Mouse (Mus musculus) hindbrain, embryonic 16.5 days (tissue): ENCODE measurements at regions not wholly inside any gene's neighbourhood (a gene's known extent, or its start where the extent isn't known, plus 50 kb on each side); places are given as distances from the start of the nearest gene placed in this dataset.

Experiments used
- ATAC-seq: fragments of 200-750 bp; cut with Nextera tagmentation; 2 replicates; pipeline ENCODE4 v1.8.0; 2017; ENCODE audit warnings: moderate TSS enrichment, moderate library complexity
- H3K27ac ChIP-seq: fragments of 300-500 bp; sonication (generic); 2 replicates; pipeline ENCODE4 v1.5.1; 2014; ENCODE audit warnings: low read depth, mild to moderate bottlenecking, control low read depth, low read length, moderate library complexity
- H3K27me3 ChIP-seq: fragments of 300-500 bp; sonication (generic); replicated peaks from 2 replicates; pipeline ENCODE4 v1.6.1; 2014; ENCODE audit warnings: low read length; ENCODE audit not compliant: control insufficient read depth, insufficient read depth
- H3K36me3 ChIP-seq: fragments of 300-500 bp; sonication (generic); 2 replicates; pipeline ENCODE4 v1.6.1; 2014; ENCODE audit warnings: mild to moderate bottlenecking, low read length, moderate library complexity, mixed read lengths; ENCODE audit not compliant: control insufficient read depth, insufficient read depth
- H3K4me1 ChIP-seq: fragments of 300-500 bp; sonication (generic); 2 replicates; pipeline ENCODE4 v1.6.1; 2014; ENCODE audit warnings: low read depth, low read length; ENCODE audit not compliant: control insufficient read depth, insufficient read depth
- H3K4me2 ChIP-seq: fragments of 300-500 bp; sonication (generic); 2 replicates; pipeline ENCODE4 v1.6.1; 2014; ENCODE audit warnings: mild to moderate bottlenecking, low read length, control low read depth, moderate library complexity
- H3K4me3 ChIP-seq: fragments of 300-500 bp; sonication (generic); 2 replicates; pipeline ENCODE4 v1.5.1; 2014; ENCODE audit warnings: mild to moderate bottlenecking, low read length, control low read depth, moderate library complexity
- H3K9ac ChIP-seq: fragments of 300-500 bp; sonication (generic); 2 replicates; pipeline ENCODE4 v1.6.1; 2014; ENCODE audit warnings: low read depth, mild to moderate bottlenecking, control low read depth, low read length, moderate library complexity
- H3K9me3 ChIP-seq: fragments of 300-500 bp; sonication (generic); 2 replicates; pipeline ENCODE4 v1.6.1; 2014; ENCODE audit warnings: mild to moderate bottlenecking, low read length, moderate library complexity; ENCODE audit not compliant: control insufficient read depth
- WGBS: fragments of 180-500 bp; shearing (Covaris S2); extraction: QIAGEN DNeasy Blood & Tissue Kit; methylation state at CpG from one replicate; pipeline ENCODE4 v1.1.7; 2014; 5-methylcytosine and 5-hydroxymethylcytosine counted together

DNA sequence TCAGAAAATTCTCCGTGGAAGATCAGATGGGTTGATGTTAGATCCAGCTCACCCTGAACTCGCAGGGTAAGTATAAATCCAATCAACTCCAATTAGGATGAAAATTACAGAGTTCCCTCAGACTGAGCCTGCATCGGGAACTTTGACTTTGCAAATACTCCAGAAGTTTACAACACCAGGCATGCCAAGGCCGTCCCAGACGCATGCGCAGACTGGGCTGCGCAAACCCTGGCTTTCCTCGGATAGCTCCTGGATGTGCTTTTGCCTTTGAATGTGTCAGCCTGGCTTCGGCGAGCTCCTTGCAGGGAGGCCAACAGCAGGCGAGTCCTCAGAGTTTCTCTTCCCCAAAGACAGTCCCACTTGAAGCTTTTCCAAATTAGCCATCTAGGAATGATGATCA lies 127.6 kb upstream of the Tbx3 start:
- H3K27me3 ChIP-seq = no peaks in the 10 kb centered on the region
- no peak overlapping the region for H3K9ac ChIP-seq
- no peak overlapping the region for H3K27ac ChIP-seq
- H3K4me1 ChIP-seq = no peaks in the 10 kb centered on the region
- WGBS = 91% methylated on average over 11 of the region's 11 CpGs
- no peak overlapping the region for H3K4me2 ChIP-seq
- H3K4me3 ChIP-seq = no peak overlapping the region
- H3K36me3 ChIP-seq = no peaks in the 10 kb centered on the region
- no peaks in the 10 kb centered on the region for H3K9me3 ChIP-seq
- ATAC-seq = no peak

DNA sequence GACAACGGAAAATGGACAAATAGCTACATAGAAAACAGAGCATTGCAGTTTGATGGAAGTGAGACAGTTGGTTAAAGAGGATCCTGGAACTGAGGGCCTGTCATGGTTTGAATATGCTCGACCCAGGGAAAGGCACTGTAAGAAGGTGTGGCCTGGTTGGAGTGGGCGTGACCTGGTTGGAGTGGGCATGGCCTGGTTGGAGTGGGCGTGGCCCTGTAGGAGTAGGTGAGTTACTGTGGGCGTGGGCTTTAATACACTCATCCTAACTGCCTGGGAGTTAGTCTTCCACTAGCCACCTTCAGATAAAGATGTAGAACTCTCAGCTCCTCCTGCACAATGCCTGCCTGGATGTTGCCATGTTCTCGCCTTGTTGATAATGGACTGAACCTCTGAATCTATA lies 126.8 kb upstream of the Tbx3 start:
- ATAC-seq = no peak
- 84% methylated on average over 6 of the region's 6 CpGs for WGBS

DNA sequence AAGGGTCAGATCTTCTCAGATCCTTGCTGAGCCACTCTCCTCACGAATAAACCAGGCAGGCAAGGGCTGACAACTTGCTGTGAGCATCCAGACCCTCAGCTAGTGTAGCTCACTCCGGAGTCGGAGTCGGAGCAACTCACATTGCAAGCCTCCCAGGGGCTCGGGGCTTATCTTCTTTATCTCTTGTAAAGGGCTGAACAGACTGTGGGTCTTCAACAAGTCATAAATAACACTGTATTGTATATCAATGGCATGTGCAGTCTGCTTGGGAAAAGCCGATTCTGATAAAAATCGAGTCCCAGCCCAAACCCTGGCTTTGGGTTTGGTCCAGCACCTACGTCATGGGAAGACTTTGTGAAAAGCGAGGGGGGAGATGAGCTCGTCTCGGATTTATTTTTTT lies 125.8 kb upstream of the Tbx3 start:
- 69% methylated on average over 11 of the region's 11 CpGs for WGBS
- H3K4me2 ChIP-seq = no peak overlapping the region
- no peaks in the 10 kb centered on the region for H3K36me3 ChIP-seq
- H3K27me3 ChIP-seq = no peaks in the 10 kb centered on the region
- no peaks in the 10 kb centered on the region for H3K9me3 ChIP-seq
- no peak overlapping the region for H3K27ac ChIP-seq
- ATAC-seq = no peak
- no peaks in the 10 kb centered on the region for H3K4me1 ChIP-seq
- no peak overlapping the region for H3K4me3 ChIP-seq
- no peak overlapping the region for H3K9ac ChIP-seq

More for the DNA sequence above, 126.8 kb upstream of the Tbx3 start:
- no peaks in the 10 kb centered on the region for H3K9me3 ChIP-seq
- no peak overlapping the region for H3K4me3 ChIP-seq
- H3K4me2 ChIP-seq = no peak overlapping the region
- H3K4me1 ChIP-seq = no peaks in the 10 kb centered on the region
- H3K9ac ChIP-seq = no peak overlapping the region
- H3K36me3 ChIP-seq = no peaks in the 10 kb centered on the region
- H3K27ac ChIP-seq = no peak overlapping the region
- H3K27me3 ChIP-seq = no peaks in the 10 kb centered on the region

DNA sequence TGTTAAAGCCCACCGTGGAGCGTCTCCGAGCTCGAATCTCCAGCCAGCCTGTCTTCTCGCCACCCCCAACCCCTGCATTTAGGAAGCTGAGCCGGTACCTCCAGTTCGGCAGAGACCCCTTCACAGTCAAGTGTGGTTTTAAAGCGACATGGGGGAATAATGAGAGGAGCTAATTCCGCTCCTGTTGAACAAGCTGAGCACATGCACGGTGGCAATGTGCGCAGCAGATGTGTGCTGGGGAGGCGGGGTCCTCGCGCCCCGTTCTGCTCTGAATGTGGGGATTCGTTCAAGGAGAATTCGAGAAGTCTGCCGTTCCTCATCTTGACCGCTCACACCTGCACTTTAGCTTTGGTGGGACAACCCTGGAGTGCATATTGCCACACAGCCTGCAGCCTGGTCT lies 123.4 kb upstream of the Tbx3 start:
- H3K36me3 ChIP-seq = no peaks in the 10 kb centered on the region
- no peaks in the 10 kb centered on the region for H3K27me3 ChIP-seq
- no peaks in the 10 kb centered on the region for H3K4me1 ChIP-seq
- H3K9me3 ChIP-seq = no peaks in the 10 kb centered on the region
- H3K9ac ChIP-seq = no peak overlapping the region
- H3K4me2 ChIP-seq = no peak overlapping the region
- WGBS = 78% methylated on average over 19 of the region's 19 CpGs
- no peak for ATAC-seq
- H3K4me3 ChIP-seq = no peak overlapping the region
- H3K27ac ChIP-seq = no peak overlapping the region

DNA sequence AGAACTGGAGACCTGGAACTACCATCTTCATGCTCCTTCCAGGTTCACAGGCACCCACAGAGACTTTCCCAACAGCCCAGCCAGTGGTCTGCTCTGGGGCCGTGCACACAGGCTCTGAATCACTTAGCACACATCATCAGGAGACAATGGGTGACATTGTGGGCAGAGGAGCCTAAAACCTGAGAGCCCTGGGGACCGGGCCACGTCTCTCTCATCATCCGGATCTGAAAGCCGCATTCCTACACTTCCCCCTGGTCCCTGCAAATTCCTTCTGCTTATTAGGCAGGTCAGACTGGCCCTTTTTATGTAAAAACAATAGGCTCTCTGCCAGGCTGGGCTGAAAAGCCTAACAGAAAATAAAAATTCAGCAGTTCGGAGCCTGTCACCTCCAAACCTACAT lies 119.6 kb upstream of the Tbx3 start:
- ATAC-seq = no peak
- no peak overlapping the region for H3K9ac ChIP-seq
- H3K4me1 ChIP-seq = peaks cover 3% of the 10 kb centered on the region; the same call in 1 of the 2 replicates
- WGBS = 32% methylated on average over 6 of the region's 6 CpGs
- no peaks in the 10 kb centered on the region for H3K36me3 ChIP-seq
- H3K9me3 ChIP-seq = peaks cover 3% of the 10 kb centered on the region; the same call in 1 of the 2 replicates
- no peak overlapping the region for H3K4me2 ChIP-seq
- no peak overlapping the region for H3K4me3 ChIP-seq
- H3K27ac ChIP-seq = no peak overlapping the region
- no peaks in the 10 kb centered on the region for H3K27me3 ChIP-seq

DNA sequence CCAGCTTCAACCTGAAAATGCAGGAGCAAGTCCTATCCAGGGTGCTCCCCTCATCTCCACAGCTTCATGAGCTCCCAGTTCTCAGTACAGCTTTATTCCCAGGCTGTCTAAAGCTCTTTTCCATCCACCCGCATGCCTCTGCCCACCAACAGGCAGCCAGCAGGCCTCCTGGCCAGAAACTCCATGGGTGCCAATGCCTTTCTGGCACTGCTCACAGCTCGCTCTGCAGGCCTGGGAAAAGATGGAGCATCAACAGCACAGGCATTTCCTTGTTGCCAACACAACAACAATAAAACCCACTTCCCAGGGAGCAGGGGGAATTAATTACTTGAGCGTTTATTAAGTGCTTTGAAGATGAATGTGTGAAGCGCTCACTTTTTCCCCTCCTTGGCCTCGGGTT lies 117.0 kb upstream of the Tbx3 start:
- H3K27ac ChIP-seq = no peak overlapping the region
- 29% methylated on average over 5 of the region's 5 CpGs for WGBS
- ATAC-seq = peak; percentile 79

DNA sequence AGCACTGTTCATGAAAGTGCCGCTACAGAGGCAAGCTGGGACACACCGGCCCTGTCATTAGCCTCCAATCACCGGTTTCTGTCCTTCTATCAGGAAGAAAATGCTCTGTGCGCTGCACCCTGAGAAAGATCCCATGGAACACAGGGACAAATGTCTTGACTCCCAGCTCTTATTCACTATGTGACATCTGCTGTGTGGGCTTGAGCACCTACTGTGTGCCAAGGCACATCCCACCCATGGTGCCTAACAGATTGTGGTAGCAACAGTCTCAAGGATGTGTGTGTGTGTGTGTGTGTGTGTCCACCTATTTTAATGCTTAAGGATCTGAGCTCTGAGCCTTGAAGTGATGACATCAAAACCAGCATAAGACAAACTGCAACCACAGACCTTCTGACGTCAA lies 113.4 kb upstream of the Tbx3 start:
- WGBS = 79% methylated on average over 5 of the region's 5 CpGs
- H3K9ac ChIP-seq = no peak overlapping the region
- no peak overlapping the region for H3K4me3 ChIP-seq
- no peak for ATAC-seq
- H3K4me1 ChIP-seq = peaks cover 3% of the 10 kb centered on the region; the same call in 1 of the 2 replicates
- H3K36me3 ChIP-seq = no peaks in the 10 kb centered on the region
- no peak overlapping the region for H3K27ac ChIP-seq
- H3K27me3 ChIP-seq = no peaks in the 10 kb centered on the region
- H3K9me3 ChIP-seq = peaks cover 3% of the 10 kb centered on the region; the same call in 1 of the 2 replicates
- H3K4me2 ChIP-seq = no peak overlapping the region

More for the DNA sequence above, 117.0 kb upstream of the Tbx3 start:
- H3K9ac ChIP-seq = no peak overlapping the region
- H3K27me3 ChIP-seq = no peaks in the 10 kb centered on the region
- H3K9me3 ChIP-seq = peaks cover 3% of the 10 kb centered on the region; the same call in 1 of the 2 replicates
- no peaks in the 10 kb centered on the region for H3K36me3 ChIP-seq
- H3K4me2 ChIP-seq = no peak overlapping the region
- peaks cover 3% of the 10 kb centered on the region; the same call in 1 of the 2 replicates for H3K4me1 ChIP-seq
- H3K4me3 ChIP-seq = no peak overlapping the region

DNA sequence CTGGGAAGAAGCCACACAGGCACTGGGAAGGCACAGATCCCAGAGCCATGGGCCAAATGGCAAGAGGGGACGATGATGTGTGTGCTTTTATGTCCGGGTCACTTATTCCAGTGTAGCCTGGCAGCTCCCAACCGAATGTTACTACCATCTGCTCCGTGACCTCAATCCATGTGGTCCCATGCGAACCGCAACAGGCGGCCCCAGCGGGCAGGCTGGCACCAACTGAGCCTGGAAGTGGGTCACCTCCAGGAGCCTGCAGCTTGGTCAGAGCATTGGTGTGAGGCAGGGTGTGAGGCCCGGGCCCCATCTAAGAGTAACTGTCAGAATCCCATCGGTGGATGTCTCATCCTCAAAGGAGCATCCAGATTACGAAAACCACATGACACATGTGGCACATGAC lies 110.8 kb upstream of the Tbx3 start:
- no peaks in the 10 kb centered on the region for H3K9me3 ChIP-seq
- H3K4me3 ChIP-seq = no peak overlapping the region
- no peak overlapping the region for H3K27ac ChIP-seq
- H3K36me3 ChIP-seq = no peaks in the 10 kb centered on the region
- H3K4me1 ChIP-seq = peaks cover 6% of the 10 kb centered on the region
- H3K4me2 ChIP-seq = no peak overlapping the region
- no peak for ATAC-seq
- H3K9ac ChIP-seq = no peak overlapping the region
- H3K27me3 ChIP-seq = no peaks in the 10 kb centered on the region
- WGBS = 92% methylated on average over 11 of the region's 11 CpGs

DNA sequence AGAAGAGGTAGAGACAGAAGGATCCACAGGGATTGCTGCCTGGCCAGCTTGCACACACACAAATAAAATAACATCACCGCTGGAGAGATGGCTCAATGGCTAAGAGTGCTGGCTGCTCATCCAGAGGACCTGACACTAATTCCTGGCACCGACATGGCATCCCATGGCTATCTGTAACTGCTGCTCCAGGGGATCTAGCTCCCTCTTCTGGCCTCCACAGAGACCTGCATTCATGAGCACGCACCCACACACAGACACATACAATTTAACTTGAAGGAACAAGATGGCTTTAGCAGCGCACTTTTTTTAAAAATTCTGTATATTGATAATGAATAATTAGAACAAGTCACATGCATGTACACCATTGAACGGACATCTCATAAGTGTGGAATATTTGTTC lies 110.1 kb upstream of the Tbx3 start:
- no peaks in the 10 kb centered on the region for H3K36me3 ChIP-seq
- H3K4me3 ChIP-seq = no peak overlapping the region
- ATAC-seq = no peak
- H3K27me3 ChIP-seq = no peaks in the 10 kb centered on the region
- no peak overlapping the region for H3K9ac ChIP-seq
- H3K4me1 ChIP-seq = peaks cover 6% of the 10 kb centered on the region
- H3K4me2 ChIP-seq = no peak overlapping the region
- 94% methylated on average over 5 of the region's 5 CpGs for whole genome bisulfite sequencing
- H3K9me3 ChIP-seq = no peaks in the 10 kb centered on the region
- H3K27ac ChIP-seq = no peak overlapping the region

DNA sequence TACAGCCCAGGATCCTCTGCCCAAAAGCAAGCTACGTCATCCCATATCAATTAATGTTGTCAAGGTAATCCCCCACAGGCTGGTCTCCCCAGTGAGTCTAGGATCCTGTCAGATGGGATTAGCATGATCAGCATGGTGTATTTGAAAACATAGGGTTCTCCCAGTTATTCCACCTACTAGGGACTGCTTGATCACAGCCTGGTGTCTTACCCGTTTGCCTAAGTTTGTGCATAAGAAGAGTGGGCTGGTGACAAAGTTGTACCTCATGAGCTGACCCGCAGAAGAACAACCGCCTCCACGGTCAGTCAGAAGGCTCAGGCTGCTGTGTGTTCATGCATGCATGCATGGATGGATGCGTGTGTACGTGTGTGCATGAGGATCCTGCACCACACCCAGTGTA lies 108.9 kb upstream of the Tbx3 start:
- WGBS = 88% methylated on average over 7 of the region's 7 CpGs
- Histone ChIP-seq H3K4me3 (no peak overlapping the region), H3K9me3 (no peaks in the 10 kb centered on the region), H3K36me3 (no peaks in the 10 kb centered on the region), H3K4me1 (peaks cover 6% of the 10 kb centered on the region), H3K27ac (no peak overlapping the region), H3K9ac (no peak overlapping the region), H3K27me3 (no peaks in the 10 kb centered on the region), H3K4me2 (no peak overlapping the region)
- ATAC-seq = no peak
